Mouse (Mus musculus): Measurements from ENCODE around the gene Cmpk1. TPM values are rescaled to one million over a fixed set of nuclear protein-coding genes. Genes with fewer than 3 reads are reported as not detected.

The Cmpk1 gene
- polyA plus RNA-seq, 1 experiment: not detected

DNA sequence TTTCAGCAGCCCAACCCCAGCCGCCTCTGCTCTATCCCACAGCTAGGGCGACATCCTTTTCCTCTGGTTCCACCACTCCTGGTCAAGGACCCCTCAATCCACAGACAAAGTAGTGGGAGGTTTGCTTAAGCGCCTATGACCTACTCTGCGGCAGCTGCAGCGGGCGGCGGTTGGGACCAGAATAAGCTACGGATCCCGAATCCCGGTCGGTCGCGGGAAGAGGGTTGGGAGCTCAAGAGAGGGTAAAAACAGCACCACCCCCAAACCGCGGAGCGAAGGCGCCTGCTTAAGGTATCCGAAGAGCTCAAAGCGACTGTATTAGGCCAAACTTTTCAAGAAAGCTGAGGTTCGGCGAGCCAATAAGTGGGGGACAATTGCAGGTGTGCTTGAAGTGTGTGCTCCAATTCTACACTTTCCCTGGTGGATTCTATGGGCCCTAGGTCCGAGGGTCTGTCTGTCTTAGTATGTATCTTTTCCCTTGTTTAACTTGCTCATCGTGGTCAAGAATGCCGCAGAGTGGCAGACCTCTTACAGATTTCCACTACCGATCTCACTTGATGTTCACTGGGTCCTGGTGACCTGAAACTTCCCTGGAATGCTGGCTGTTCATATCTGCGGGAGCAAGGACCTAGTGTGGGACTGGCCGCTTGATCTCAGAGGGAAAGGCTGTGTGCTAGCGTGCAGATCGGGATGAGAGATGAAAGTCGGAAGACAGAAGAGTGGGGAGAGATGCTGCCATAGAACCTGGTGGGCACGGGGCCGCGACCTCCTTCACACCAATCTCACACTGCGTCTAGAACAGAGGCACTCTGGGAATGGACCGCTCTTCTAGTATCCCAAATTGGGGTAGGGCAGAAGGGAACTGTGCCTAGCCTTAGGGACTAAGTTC is 74.1 kb downstream of the Cmpk1 start:
- WGBS: 6% methylated on average over 35 of the region's 35 CpGs
- TF ChIP-seq CTCF (IDR thresholded peaks at IDR 0.05; ENCODE audit: insufficient read depth, low read depth, low read length): no peak
- TF ChIP-seq POLR2A (IDR thresholded peaks at IDR 0.05; ENCODE audit: insufficient read depth, low read depth, low read length): no peak
- Histone ChIP-seq H3K4me3 (ENCODE audit: insufficient read depth, low read depth, low read length) (no peak overlapping the region), H3K27ac (ENCODE audit: insufficient read depth, low read depth, low read length) (no peak overlapping the region), H3K4me1 (ENCODE audit: control insufficient read depth, insufficient read depth, low read length) (peaks cover 10% of the 10 kb centered on the region)

DNA sequence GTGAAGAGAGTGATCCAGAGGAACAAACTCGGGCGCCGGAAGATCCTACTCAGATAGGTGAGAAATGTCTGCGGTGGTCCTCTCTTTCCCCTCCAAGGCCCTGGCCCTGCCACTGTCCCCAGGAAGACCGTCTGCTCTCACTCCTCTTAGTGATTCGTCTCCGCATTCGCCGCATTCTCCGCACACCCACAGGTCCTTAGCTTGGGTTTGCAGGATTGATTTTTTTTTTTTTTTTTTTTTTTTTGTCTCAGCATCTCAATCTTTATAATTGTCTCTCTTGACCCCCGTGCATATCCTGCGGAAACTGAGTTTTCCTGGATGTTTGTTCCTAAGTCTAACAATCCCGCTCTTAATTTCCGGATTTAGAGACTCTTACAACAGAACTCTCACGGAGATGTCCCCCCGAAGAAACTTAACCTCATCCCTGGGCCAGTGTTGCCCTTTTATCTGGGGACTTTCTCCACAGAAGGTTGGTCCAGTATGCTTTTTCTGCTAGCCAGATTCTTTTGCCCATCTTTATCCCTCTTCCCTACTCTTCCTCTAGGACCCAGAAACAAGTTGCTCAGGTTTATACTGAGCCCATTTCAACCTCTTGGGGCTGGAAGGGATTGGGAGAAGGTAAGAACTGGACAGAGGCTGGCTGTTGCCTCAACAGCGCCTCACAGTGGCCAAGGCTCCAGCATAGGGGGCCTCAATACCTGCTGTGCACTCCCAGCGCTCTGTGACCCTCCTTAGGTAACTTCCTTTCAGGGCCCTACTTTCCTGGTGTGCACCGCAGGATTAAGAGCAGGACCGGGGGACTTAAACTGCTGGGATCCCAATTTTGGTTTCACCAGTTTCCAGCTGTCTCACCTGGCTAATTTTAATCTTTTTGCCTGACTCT is 77.2 kb downstream of the Cmpk1 start:
- H3K4me1 ChIP-seq (ENCODE audit: control insufficient read depth, insufficient read depth, low read length): peaks cover 10% of the 10 kb centered on the region
- peak overlapping the region; percentile 34; the same call in 1 of the 2 replicates for H3K4me3 ChIP-seq (ENCODE audit: insufficient read depth, low read depth, low read length)
- H3K27ac ChIP-seq (ENCODE audit: insufficient read depth, low read depth, low read length): no peak overlapping the region
- 4% methylated on average over 20 of the region's 20 CpGs for WGBS
- TF ChIP-seq POLR2A (IDR thresholded peaks at IDR 0.05; ENCODE audit: insufficient read depth, low read depth, low read length): no peak
- TF ChIP-seq CTCF (IDR thresholded peaks at IDR 0.05; ENCODE audit: insufficient read depth, low read depth, low read length): no peak

Other genes starting within 250 kb of the Cmpk1 start
- gene Gm12830, start 165.5 kb downstream of the Cmpk1 start, polyA plus RNA-seq (2012; ENCODE audit: insufficient read depth, insufficient read length, low replicate concordance, missing spikeins): not detected in 2 replicates
- not detected in 2 replicates for gene Foxd2, start 78.4 kb downstream of the Cmpk1 start, polyA plus RNA-seq (2012; ENCODE audit: insufficient read depth, insufficient read length, low replicate concordance, missing spikeins)
- gene Foxe3, start 61.2 kb downstream of the Cmpk1 start, polyA plus RNA-seq (2012; ENCODE audit: insufficient read depth, insufficient read length, low replicate concordance, missing spikeins): not detected in 2 replicates
- gene Stil, start 12.9 kb upstream of the Cmpk1 start, polyA plus RNA-seq (2012; ENCODE audit: insufficient read depth, insufficient read length, low replicate concordance, missing spikeins): not detected in 2 replicates
- gene Tal1, start 69.2 kb upstream of the Cmpk1 start, polyA plus RNA-seq (2012; ENCODE audit: insufficient read depth, insufficient read length, low replicate concordance, missing spikeins): not detected in 2 replicates
- gene Pdzk1ip1, start 101.5 kb upstream of the Cmpk1 start, polyA plus RNA-seq (2012; ENCODE audit: insufficient read depth, insufficient read length, low replicate concordance, missing spikeins): not detected in 2 replicates
- not detected in 2 replicates for gene Cyp4x1, start 147.0 kb upstream of the Cmpk1 start, polyA plus RNA-seq (2012; ENCODE audit: insufficient read depth, insufficient read length, low replicate concordance, missing spikeins)

All from olfactory bulb, adult 2 months (tissue).